Mouse (Mus musculus) forebrain, embryonic 15.5 days (tissue): ENCODE data around the gene Ap1m2. TPM values are rescaled to one million over a fixed set of nuclear protein-coding genes. Genes with fewer than 3 reads are reported as not detected.
"Not testable (repeated sequence)": the region's sequence is repeated elsewhere in the genome, so short reads cannot be mapped to it uniquely, and the experiment has no call there.

Source experiments
- ATAC-seq: fragments of 200-750 bp; cut with Nextera tagmentation; replicated peaks from 2 replicates; pipeline ENCODE4 v1.8.0; 2017; ENCODE audit warnings: mild to moderate bottlenecking, moderate TSS enrichment, moderate library complexity
- H3K27ac ChIP-seq: fragments of 300-500 bp; sonication (generic); replicated peaks from 2 replicates; pipeline ENCODE4 v1.5.1; 2015; ENCODE audit warnings: mild to moderate bottlenecking, inconsistent platforms
- H3K27me3 ChIP-seq: fragments of 300-500 bp; sonication (generic); 2 replicates; pipeline ENCODE4 v1.6.1; 2015; ENCODE audit warnings: inconsistent platforms
- H3K36me3 ChIP-seq: fragments of 300-500 bp; sonication (generic); 2 replicates; pipeline ENCODE4 v1.6.1; 2015; ENCODE audit warnings: mild to moderate bottlenecking, inconsistent platforms
- H3K4me1 ChIP-seq: fragments of 300-500 bp; sonication (generic); 2 replicates; pipeline ENCODE4 v1.6.1; 2015; ENCODE audit warnings: inconsistent platforms
- H3K4me2 ChIP-seq: fragments of 300-500 bp; sonication (generic); replicated peaks from 2 replicates; pipeline ENCODE4 v1.6.1; 2015; ENCODE audit warnings: mild to moderate bottlenecking, inconsistent platforms
- H3K4me3 ChIP-seq: fragments of 300-500 bp; sonication (generic); 2 replicates; pipeline ENCODE4 v1.5.1; 2015; ENCODE audit warnings: mild to moderate bottlenecking, inconsistent platforms
- H3K9ac ChIP-seq: fragments of 300-500 bp; sonication (generic); replicated peaks from 2 replicates; pipeline ENCODE4 v1.6.1; 2015; ENCODE audit warnings: mild to moderate bottlenecking, inconsistent platforms
- H3K9me3 ChIP-seq: fragments of 300-500 bp; sonication (generic); 2 replicates; pipeline ENCODE4 v1.6.1; 2016; ENCODE audit warnings: inconsistent platforms
- WGBS: fragments of 180-500 bp; shearing (Covaris S2); methylation state at CpG from one replicate; pipeline ENCODE4 v1.1.7; 2015; ENCODE audit warnings: mixed read lengths; 5-methylcytosine and 5-hydroxymethylcytosine counted together
- polyA plus RNA-seq: library from polyadenylated mRNA; unstranded; fragments of >200 nt; fragmentation: Nextera tagmentation; extraction: Ambion mirVana; gene quantifications from 2 replicates; pipeline ENCODE4 v1.2.1, GENCODE M21; 2015

The Ap1m2 gene
- polyA plus RNA-seq, 1 experiment from 2014 or later = 1.1 TPM

DNA sequence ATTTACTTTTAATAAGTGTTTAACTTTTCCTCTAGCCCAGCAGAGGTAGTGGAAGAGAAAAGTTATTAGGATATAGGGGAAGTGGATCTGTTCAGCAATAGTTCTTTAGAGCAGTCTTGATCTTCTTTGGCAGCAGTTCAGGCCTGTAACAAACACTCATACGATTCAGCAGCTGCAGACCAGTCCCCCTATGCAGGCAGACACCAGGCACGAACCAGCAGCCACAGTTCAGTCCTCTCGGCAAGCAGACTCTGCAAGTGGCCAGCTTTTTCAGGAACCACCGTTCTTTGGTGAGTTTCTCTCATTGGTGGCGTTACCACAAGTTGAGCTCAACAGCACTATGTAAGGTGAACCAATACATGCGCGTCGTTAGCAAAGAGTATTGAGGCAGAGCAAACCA is 24.4 kb upstream of the Ap1m2 start:
- no peak overlapping the region for H3K27ac ChIP-seq
- H3K9me3 ChIP-seq = no peaks in the 10 kb centered on the region
- H3K4me1 ChIP-seq = peaks cover 10% of the 10 kb centered on the region; the same call in 1 of the 2 replicates
- H3K4me2 ChIP-seq = no peak overlapping the region
- no peak overlapping the region for H3K9ac ChIP-seq
- no peak overlapping the region for H3K4me3 ChIP-seq
- no peaks in the 10 kb centered on the region for H3K36me3 ChIP-seq
- H3K27me3 ChIP-seq = no peaks in the 10 kb centered on the region
- no peak for ATAC-seq
- WGBS = 78% methylated on average over 8 of the region's 8 CpGs

GRCm38 (mm10) chr9:21335391-21335790 is 23.3 kb upstream of the Ap1m2 start:
- Histone ChIP-seq H3K4me1 (peaks cover 10% of the 10 kb centered on the region; the same call in 1 of the 2 replicates), H3K4me3 (no peak overlapping the region), H3K27ac (no peak overlapping the region), H3K9me3 (no peaks in the 10 kb centered on the region), H3K4me2 (no peak overlapping the region), H3K36me3 (no peaks in the 10 kb centered on the region), H3K9ac (no peak overlapping the region), H3K27me3 (no peaks in the 10 kb centered on the region)
- 85% methylated on average over 4 of the region's 4 CpGs for WGBS
- ATAC-seq = no peak

DNA sequence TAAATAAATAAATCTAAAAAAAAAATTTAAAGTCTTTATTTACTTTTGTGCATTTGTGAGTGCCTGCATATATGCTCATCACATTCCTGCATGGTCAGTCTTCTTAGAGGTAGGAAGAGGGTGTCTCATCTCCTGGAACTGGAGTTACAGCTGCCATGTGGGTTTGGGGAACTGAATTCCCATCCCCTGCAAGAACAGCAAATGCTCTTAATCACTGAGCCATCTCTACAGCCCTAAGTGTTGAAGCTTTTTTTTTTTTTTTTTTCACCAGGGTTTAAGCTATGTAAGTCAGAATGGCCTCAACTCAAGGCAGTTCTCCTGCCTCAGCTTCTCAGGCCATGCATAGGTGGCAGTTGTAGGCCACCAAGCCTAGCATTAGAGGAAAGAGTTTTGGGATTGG is 22.6 kb upstream of the Ap1m2 start:
- no peaks in the 10 kb centered on the region for H3K9me3 ChIP-seq
- no peaks in the 10 kb centered on the region for H3K36me3 ChIP-seq
- H3K9ac ChIP-seq = no peak overlapping the region
- no peak for ATAC-seq
- no peaks in the 10 kb centered on the region for H3K27me3 ChIP-seq
- H3K4me2 ChIP-seq = no peak overlapping the region
- H3K4me1 ChIP-seq = peaks cover 10% of the 10 kb centered on the region; the same call in 1 of the 2 replicates
- no peak overlapping the region for H3K27ac ChIP-seq
- no peak overlapping the region for H3K4me3 ChIP-seq

DNA sequence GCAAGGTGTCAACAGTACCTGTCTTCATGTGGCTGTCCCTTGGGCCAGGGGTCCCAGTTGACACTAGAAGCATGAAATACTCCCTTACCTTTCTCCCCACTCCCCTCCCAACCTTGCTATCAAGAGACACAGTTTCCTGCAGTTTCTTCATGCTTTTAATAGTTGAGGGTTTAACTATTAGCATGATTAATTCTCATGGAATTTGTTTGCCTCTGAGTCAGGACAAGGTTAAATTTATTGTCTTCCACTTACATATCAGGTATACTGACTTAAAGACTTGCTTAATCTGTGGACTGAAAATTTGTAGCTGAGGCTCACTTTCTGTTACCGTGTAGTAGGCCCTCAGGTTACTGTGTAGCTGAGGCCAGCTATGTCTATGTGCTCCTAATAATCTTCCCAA is 21.4 kb upstream of the Ap1m2 start:
- no peak overlapping the region for H3K9ac ChIP-seq
- peaks cover 10% of the 10 kb centered on the region; the same call in 1 of the 2 replicates for H3K4me1 ChIP-seq
- H3K27ac ChIP-seq = no peak overlapping the region
- H3K4me2 ChIP-seq = no peak overlapping the region
- WGBS = 95% methylated on average over 1 of the region's 1 CpGs
- no peaks in the 10 kb centered on the region for H3K27me3 ChIP-seq
- H3K36me3 ChIP-seq = no peaks in the 10 kb centered on the region
- H3K4me3 ChIP-seq = no peak overlapping the region
- ATAC-seq = no peak
- H3K9me3 ChIP-seq = no peaks in the 10 kb centered on the region

DNA sequence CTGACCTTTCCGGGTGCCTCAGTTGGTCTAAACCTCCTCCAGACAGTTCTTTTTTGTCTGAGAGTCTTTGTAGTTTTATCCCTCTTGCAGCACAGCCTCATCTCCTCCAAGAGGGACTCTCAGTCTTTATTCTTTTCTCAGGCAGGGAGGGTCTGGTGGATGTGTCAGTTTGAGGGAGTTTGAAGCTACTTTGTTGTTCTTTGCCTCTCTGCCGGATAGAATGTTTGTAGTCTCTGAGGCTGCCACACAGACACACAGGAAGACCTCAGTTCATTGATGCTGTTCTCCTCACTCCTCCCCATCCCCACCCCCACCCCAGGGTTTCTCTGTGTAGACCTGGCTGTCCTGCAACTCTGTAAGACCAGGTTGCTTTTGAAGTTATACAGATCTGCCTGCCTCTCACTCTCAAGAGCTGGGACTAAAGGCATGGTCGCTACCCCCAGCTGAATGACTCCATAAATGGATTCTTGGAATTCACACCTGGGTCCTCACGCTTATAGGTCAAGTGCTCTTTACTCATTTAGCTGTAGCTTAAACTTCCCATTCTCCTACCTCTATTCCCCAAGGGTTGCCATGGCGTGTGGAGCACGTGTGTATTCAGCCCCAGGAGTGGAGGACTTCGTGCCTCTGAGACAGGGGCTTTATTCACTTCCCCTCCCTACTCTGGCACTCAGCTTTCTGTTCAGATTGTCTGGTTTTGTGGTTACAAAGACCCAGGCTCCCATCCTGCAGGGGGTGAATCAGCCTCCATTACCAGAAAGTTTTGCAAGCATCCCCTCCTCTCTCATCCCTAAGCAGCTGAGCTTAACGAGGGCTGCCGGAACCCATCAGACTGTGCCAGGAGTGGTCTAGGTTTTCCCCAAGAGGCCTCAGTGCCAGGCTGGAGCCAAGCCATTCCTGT is 20.3 kb upstream of the Ap1m2 start:
- Histone ChIP-seq H3K4me2 (no peak overlapping the region), H3K4me3 (no peak overlapping the region), H3K36me3 (no peaks in the 10 kb centered on the region), H3K27me3 (no peaks in the 10 kb centered on the region), H3K27ac (0 out of 2 replicates have a peak overlapping the region, but pooled peaks have one; percentile 23), H3K9me3 (no peaks in the 10 kb centered on the region), H3K9ac (no peak overlapping the region), H3K4me1 (peaks cover 10% of the 10 kb centered on the region; the same call in 1 of the 2 replicates)
- no peak for ATAC-seq
- WGBS = 22% methylated on average over 9 of the region's 9 CpGs

GRCm38 (mm10) chr9:21331365-21332140 is 19.4 kb upstream of the Ap1m2 start:
- H3K4me3 ChIP-seq = no peak overlapping the region
- no peaks in the 10 kb centered on the region for H3K27me3 ChIP-seq
- peaks cover 10% of the 10 kb centered on the region; the same call in 1 of the 2 replicates for H3K4me1 ChIP-seq
- no peaks in the 10 kb centered on the region for H3K36me3 ChIP-seq
- WGBS = 87% methylated on average over 12 of the region's 12 CpGs
- H3K9me3 ChIP-seq = no peaks in the 10 kb centered on the region
- H3K27ac ChIP-seq = no peak overlapping the region
- no peak for ATAC-seq
- H3K9ac ChIP-seq = no peak overlapping the region
- H3K4me2 ChIP-seq = no peak overlapping the region

DNA sequence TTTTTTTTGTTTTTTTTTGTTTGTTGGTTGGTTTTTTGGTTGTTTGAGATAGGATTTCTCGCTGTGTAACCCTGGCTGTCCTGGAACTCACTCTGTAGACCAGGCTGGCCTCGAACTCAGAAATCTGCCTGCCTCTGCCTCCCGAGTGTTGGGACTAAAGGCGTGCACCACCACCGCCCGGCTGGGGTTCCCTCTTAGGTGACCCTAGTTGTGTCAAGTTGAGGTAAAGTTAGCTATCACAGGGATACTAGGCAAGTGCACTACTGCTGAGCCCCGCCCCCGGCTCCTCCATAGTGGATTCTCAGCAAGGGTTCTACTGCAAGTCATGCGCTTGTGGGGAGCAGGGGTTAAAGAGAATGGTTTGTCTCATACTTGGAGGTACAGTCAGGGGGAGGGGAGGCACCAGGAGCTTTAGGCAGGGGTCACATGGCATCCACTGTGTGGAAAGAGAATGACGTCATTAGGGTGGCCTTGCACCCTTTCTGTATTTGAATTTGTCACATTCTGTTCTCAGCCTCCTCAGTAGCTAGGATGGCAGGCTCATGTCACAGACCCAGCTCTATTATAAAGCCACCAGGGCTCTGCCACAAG is 17.7 kb upstream of the Ap1m2 start:
- H3K9ac ChIP-seq = no peak overlapping the region
- H3K4me1 ChIP-seq = peaks cover 10% of the 10 kb centered on the region; the same call in 1 of the 2 replicates
- H3K4me2 ChIP-seq = no peak overlapping the region
- no peak overlapping the region for H3K27ac ChIP-seq
- no peaks in the 10 kb centered on the region for H3K9me3 ChIP-seq
- 94% methylated on average over 10 of the region's 10 CpGs for WGBS
- H3K4me3 ChIP-seq = no peak overlapping the region
- ATAC-seq = no peak
- H3K36me3 ChIP-seq = no peaks in the 10 kb centered on the region
- H3K27me3 ChIP-seq = no peaks in the 10 kb centered on the region

DNA sequence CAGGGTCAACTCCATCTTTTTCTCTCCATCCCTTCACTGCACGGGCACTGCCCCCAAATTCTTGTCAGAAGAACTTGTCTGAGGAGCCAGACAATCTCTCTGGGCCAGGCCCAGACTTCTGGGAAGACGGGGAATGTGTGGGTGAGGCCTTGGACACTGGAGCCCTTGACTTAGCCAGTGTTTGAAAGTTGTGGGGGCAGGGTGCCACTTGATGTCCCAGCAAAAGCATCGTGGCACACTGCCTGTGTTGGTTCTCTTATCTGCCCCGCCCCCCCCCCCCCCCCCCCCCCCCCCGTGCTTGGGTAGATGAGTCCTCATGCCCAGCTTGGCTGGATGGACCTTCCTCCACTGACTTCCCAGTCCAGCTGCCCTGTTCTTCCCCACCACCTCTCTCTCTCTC is 16.9 kb upstream of the Ap1m2 start:
- Histone ChIP-seq H3K27me3 (no peaks in the 10 kb centered on the region), H3K27ac (no peak overlapping the region), H3K9me3 (no peaks in the 10 kb centered on the region), H3K9ac (no peak overlapping the region), H3K4me2 (no peak overlapping the region), H3K4me1 (peaks cover 10% of the 10 kb centered on the region; the same call in 1 of the 2 replicates), H3K36me3 (no peaks in the 10 kb centered on the region), H3K4me3 (no peak overlapping the region)
- ATAC-seq = no peak
- WGBS = 84% methylated on average over 3 of the region's 5 CpGs

GRCm38 (mm10) chr9:21328041-21328440 is 15.9 kb upstream of the Ap1m2 start:
- no peak overlapping the region for H3K27ac ChIP-seq
- no peaks in the 10 kb centered on the region for H3K27me3 ChIP-seq
- H3K4me2 ChIP-seq = no peak overlapping the region
- H3K9me3 ChIP-seq = no peaks in the 10 kb centered on the region
- 81% methylated on average over 3 of the region's 3 CpGs for WGBS
- H3K36me3 ChIP-seq = no peaks in the 10 kb centered on the region
- H3K9ac ChIP-seq = no peak overlapping the region
- peaks cover 10% of the 10 kb centered on the region; the same call in 1 of the 2 replicates for H3K4me1 ChIP-seq
- ATAC-seq = no peak
- no peak overlapping the region for H3K4me3 ChIP-seq

- H3K4me2 ChIP-seq = no peak overlapping the region
- H3K4me1 ChIP-seq = peaks cover 6% of the 10 kb centered on the region; the same call in 1 of the 2 replicates
- H3K27ac ChIP-seq = no peak overlapping the region
- no peaks in the 10 kb centered on the region for H3K9me3 ChIP-seq
- ATAC-seq = no peak
- H3K27me3 ChIP-seq = no peaks in the 10 kb centered on the region
- no peak overlapping the region for H3K9ac ChIP-seq
- 83% methylated on average over 3 of the region's 3 CpGs for WGBS
- H3K36me3 ChIP-seq = no peaks in the 10 kb centered on the region
- no peak overlapping the region for H3K4me3 ChIP-seq
These were observed 15.4 kb upstream of the Ap1m2 start for GRCm38 (mm10) chr9:21327569-21327968.

DNA sequence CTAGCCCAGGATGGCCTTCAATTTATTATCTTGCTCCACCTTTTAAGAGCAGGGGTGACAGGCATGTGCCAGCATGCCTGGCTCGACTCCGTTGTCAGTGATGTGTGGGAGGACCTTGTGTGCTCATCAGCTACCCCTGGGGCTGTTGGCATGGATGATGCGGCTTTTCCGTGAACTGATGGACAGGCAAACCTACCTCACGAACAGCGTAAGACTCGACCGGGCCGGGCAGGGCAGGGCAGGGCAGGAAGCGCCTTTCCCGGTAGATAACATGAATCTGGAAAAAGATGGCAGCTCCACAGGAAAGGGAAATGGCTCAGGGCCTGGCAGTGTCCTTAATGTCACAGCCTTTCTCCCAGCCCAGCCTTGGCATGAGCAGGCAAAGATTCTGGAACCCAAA is 12.1 kb upstream of the Ap1m2 start:
- Histone ChIP-seq H3K9me3 (no peaks in the 10 kb centered on the region), H3K27ac (no peak overlapping the region), H3K4me1 (peaks cover 17% of the 10 kb centered on the region), H3K9ac (no peak overlapping the region), H3K36me3 (no peaks in the 10 kb centered on the region), H3K4me2 (no peak overlapping the region), H3K4me3 (no peak overlapping the region), H3K27me3 (no peaks in the 10 kb centered on the region)
- ATAC-seq = no peak
- 91% methylated on average over 11 of the region's 11 CpGs for WGBS

DNA sequence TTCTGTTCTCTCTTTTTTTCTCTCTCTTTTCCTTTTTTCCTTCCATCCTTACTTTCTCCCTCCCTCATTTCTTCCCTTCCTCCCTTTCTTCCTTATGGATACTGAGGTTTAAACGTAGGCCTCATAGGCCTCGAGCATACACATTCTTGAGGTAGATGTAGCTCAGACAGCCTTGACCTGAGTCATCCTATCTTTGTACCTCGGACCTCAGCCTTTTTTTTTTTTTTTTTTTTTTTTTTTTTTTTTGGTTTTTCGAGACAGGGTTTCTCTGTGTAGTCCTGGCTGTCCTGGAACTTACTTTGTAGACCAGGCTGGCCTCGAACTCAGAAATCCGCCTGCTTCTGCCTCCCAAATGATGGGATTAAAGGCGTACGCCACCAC is 10.8 kb upstream of the Ap1m2 start:
- not testable (repeated sequence) for H3K9me3 ChIP-seq, H3K36me3 ChIP-seq, H3K4me2 ChIP-seq, H3K27me3 ChIP-seq, H3K4me3 ChIP-seq, H3K9ac ChIP-seq, ATAC-seq, H3K27ac ChIP-seq
- H3K4me1 ChIP-seq = peaks cover 17% of the 10 kb centered on the region
- WGBS = 92% methylated on average over 8 of the region's 8 CpGs
